Mouse (Mus musculus): ENCODE measurements at regions not wholly inside any gene's neighbourhood (a gene's known extent, or its start where the extent isn't known, plus 50 kb on each side); places are given as distances from the start of the nearest gene placed in this dataset.

DNA sequence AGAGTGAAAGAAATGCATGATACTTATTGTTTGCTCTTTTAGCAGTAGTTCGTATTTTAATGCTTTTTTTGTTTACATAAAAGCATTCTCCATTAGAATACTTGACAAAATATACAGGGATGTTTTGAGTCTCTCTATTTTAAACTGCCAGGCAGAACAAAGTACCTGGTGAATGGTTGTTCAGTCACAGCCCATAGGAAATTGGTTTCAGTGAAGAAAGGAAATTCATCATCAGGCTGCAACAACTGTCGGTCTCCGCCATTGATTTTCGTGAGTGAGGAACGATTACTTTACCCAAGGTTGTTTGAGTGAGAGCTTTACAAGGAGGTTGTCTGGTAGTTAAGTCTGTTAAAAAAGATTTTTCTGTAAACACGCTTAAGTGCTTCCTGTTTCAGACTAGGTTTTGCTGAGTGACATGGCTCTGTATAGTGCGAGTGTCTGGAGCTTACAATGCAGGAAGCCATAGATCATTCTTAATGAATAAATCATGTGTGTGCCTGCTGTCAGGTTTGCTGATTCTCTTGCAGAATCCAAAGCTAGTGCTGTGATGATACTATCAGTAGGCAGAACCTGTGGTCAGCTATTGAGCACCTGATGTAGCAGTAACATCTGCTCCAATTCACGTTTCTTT, 221.8 kb downstream of the Trim52 start:
- no peaks in the 10 kb centered on the region for H3K9me3 ChIP-seq (ENCODE audit: control insufficient read depth, low read length)
- H3K36me3 ChIP-seq (ENCODE audit: control insufficient read depth, insufficient read depth, low read length) = no peaks in the 10 kb centered on the region
- H3K4me1 ChIP-seq (replicated peaks; ENCODE audit: control insufficient read depth, insufficient read depth, low read length) = no peaks in the 10 kb centered on the region
- WGBS = 28% methylated on average over 8 of the region's 8 CpGs
- H3K27ac ChIP-seq (ENCODE audit: low read length) = no peak overlapping the region
- no peaks in the 10 kb centered on the region for H3K27me3 ChIP-seq (ENCODE audit: control insufficient read depth, insufficient read depth, low read depth, low read length)
- H3K9ac ChIP-seq (ENCODE audit: low read length) = no peak overlapping the region
- no peak overlapping the region for H3K4me2 ChIP-seq (ENCODE audit: low read depth, low read length)
- no peak overlapping the region for H3K4me3 ChIP-seq (ENCODE audit: low read length)
- no peak for ATAC-seq (ENCODE audit: low read depth)

DNA sequence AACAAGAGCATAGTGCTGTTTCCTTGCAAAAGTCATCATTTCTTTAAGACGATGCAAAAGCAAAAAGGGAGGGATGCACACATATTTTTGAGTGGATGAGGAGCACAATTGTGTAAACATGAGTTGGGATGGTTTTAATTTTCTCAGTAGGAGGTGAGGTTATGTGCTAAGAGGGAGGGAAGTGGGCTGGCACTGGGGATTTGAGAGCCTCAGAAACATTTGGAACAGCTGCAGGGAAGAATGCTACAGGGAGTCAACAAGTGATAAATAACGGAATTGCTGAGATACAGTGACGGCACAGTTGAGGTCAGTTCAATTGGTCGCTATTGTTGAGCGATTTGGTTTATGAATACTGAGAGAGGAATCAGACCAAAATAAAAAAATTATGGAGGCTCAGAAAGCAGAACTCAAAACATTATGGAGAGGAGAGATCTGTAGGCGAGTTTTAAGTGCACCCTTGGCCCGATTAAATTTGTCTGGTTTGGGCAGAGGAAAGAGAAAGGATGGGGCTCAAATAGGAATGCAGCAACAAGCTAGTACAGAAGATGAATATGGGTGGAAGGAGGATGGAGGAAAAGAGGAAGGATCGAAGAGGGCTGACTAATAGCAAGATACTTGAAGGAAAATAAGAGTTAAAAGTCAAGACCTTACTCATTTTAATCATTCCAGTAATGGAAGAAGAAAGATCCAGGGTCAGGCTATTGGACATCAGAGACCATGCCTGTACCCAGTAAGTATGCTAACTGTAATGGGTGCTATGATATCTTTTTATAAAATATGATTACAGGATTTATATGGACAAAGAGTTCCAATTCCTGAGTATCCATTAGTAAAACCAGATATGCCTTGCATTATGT, 259.0 kb downstream of the Trim52 start:
- Histone ChIP-seq H3K36me3 (ENCODE audit: control insufficient read depth, insufficient read depth, low read length) (no peaks in the 10 kb centered on the region), H3K4me1 (replicated peaks; ENCODE audit: control insufficient read depth, insufficient read depth, low read length) (0 out of 2 replicates have a peak, but pooled peaks cover 2% of the 10 kb centered on the region), H3K27ac (ENCODE audit: low read length) (no peak overlapping the region), H3K4me3 (ENCODE audit: low read length) (no peak overlapping the region), H3K9me3 (ENCODE audit: control insufficient read depth, low read length) (no peaks in the 10 kb centered on the region), H3K27me3 (ENCODE audit: control insufficient read depth, insufficient read depth, low read depth, low read length) (no peaks in the 10 kb centered on the region), H3K4me2 (ENCODE audit: low read depth, low read length) (no peak overlapping the region; the same call in 1 of the 2 replicates), H3K9ac (ENCODE audit: low read length) (no peak overlapping the region)
- 53% methylated on average over 8 of the region's 8 CpGs for WGBS
- no peak for ATAC-seq (ENCODE audit: low read depth)

DNA sequence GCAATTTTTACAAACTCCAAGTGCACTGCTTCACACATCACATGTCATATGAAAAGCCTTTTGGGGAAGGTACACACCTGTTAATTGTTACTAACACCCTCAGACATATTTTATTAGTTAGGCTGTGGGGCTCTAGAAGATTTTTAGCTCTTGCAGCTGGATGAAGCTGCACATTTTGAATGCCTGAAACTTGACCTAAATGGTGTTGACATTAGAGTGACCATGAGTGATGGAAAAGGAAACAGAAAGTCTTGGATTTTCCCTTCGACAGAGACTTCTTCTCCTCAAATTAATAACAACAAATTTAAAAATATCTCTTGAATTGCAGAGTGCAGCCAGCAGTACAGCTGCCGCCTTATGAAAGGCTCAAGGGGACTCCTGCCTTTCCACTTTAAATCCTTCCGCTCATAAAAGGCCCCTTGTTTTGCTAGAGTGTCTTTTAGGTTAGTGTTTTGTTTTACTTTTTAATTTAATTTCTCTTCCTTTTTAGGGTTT, 259.7 kb downstream of the Trim52 start:
- 29% methylated on average over 3 of the region's 3 CpGs for WGBS
- H3K4me3 ChIP-seq (ENCODE audit: low read length) = no peak overlapping the region
- H3K9me3 ChIP-seq (ENCODE audit: control insufficient read depth, low read length) = no peaks in the 10 kb centered on the region
- ATAC-seq (ENCODE audit: low read depth) = no peak
- 0 out of 2 replicates have a peak, but pooled peaks cover 2% of the 10 kb centered on the region for H3K4me1 ChIP-seq (replicated peaks; ENCODE audit: control insufficient read depth, insufficient read depth, low read length)
- H3K9ac ChIP-seq (ENCODE audit: low read length) = no peak overlapping the region
- H3K36me3 ChIP-seq (ENCODE audit: control insufficient read depth, insufficient read depth, low read length) = no peaks in the 10 kb centered on the region
- H3K4me2 ChIP-seq (ENCODE audit: low read depth, low read length) = no peak overlapping the region; the same call in 1 of the 2 replicates
- no peaks in the 10 kb centered on the region for H3K27me3 ChIP-seq (ENCODE audit: control insufficient read depth, insufficient read depth, low read depth, low read length)
- H3K27ac ChIP-seq (ENCODE audit: low read length) = no peak overlapping the region

DNA sequence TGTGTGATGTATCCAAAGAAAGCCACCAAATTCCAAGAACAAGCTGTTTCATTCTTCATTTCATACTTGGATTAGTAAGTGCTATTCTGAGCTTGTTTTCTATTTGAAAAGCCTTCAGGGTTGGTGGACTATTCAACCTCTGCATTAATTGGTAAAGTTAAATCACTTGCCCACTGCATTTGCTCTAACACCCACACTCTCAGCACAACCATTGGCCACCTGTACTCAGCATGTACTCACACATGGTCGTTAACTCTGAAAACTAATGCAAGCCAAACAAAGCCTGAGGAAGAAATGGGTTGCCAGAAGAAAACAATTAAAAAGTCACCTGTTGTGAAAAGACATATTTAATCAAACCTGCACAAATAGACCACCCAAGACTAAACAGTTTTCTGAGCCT, 267.5 kb downstream of the Trim52 start:
- Histone ChIP-seq H3K27ac (ENCODE audit: low read length) (no peak overlapping the region), H3K9me3 (ENCODE audit: control insufficient read depth, low read length) (no peaks in the 10 kb centered on the region), H3K4me2 (ENCODE audit: low read depth, low read length) (no peak overlapping the region), H3K36me3 (ENCODE audit: control insufficient read depth, insufficient read depth, low read length) (no peaks in the 10 kb centered on the region), H3K4me1 (replicated peaks; ENCODE audit: control insufficient read depth, insufficient read depth, low read length) (no peaks in the 10 kb centered on the region), H3K27me3 (ENCODE audit: control insufficient read depth, insufficient read depth, low read depth, low read length) (no peaks in the 10 kb centered on the region), H3K4me3 (ENCODE audit: low read length) (no peak overlapping the region), H3K9ac (ENCODE audit: low read length) (no peak overlapping the region)
- 64% methylated on average over 1 of the region's 1 CpGs for WGBS
- no peak for ATAC-seq (ENCODE audit: low read depth)

DNA sequence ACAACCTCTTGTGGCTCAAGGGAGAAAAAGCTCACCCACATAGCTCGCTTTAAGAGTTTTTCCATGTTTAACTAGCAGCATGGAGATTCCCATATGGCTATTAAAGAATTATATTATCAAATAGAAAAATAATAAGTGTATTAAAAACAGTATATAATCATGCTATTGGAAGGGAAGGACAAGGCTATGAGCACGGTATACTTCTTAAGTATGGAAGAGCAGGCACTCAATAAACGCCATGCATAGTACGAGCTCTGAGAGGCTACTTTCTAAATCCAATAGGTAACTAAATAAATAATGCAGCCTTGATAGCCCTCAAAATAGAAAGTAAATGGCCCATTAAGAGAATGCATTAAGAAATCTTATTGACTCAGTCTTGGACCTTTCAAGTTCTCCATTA, 273.6 kb downstream of the Trim52 start:
- H3K27ac ChIP-seq (ENCODE audit: low read length) = no peak overlapping the region
- no peak overlapping the region for H3K4me2 ChIP-seq (ENCODE audit: low read depth, low read length)
- no peaks in the 10 kb centered on the region for H3K36me3 ChIP-seq (ENCODE audit: control insufficient read depth, insufficient read depth, low read length)
- no peaks in the 10 kb centered on the region for H3K9me3 ChIP-seq (ENCODE audit: control insufficient read depth, low read length)
- 74% methylated on average over 4 of the region's 4 CpGs for WGBS
- H3K27me3 ChIP-seq (ENCODE audit: control insufficient read depth, insufficient read depth, low read depth, low read length) = no peaks in the 10 kb centered on the region
- ATAC-seq (ENCODE audit: low read depth) = no peak
- H3K9ac ChIP-seq (ENCODE audit: low read length) = no peak overlapping the region
- H3K4me3 ChIP-seq (ENCODE audit: low read length) = no peak overlapping the region
- H3K4me1 ChIP-seq (replicated peaks; ENCODE audit: control insufficient read depth, insufficient read depth, low read length) = no peaks in the 10 kb centered on the region

DNA sequence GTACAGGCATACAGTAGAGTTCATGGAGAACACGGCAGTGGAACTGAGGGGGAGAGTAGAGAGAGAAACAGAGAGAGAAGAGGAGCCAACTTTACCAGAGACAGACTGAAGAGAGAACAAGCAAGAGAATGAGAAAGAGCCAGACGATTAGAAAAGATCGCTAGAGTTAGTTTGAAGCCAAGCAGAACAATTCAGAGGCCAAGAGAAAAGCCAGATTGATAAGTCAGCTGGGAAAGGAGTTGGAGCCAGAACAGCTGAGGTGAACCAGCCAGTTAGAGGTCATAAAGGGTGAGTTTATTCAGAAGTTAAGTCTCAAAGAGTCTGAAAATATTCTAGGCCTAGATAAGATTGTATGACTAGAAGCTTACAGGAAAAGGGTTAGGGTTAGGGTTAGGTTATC, 281.7 kb downstream of the Trim52 start:
- H3K27ac ChIP-seq (ENCODE audit: low read length) = no peak overlapping the region
- no peak overlapping the region for H3K4me2 ChIP-seq (ENCODE audit: low read depth, low read length)
- H3K9me3 ChIP-seq (ENCODE audit: control insufficient read depth, low read length) = no peaks in the 10 kb centered on the region
- 67% methylated on average over 3 of the region's 3 CpGs for WGBS
- H3K27me3 ChIP-seq (ENCODE audit: control insufficient read depth, insufficient read depth, low read depth, low read length) = no peaks in the 10 kb centered on the region
- ATAC-seq (ENCODE audit: low read depth) = no peak
- no peak overlapping the region for H3K4me3 ChIP-seq (ENCODE audit: low read length)
- no peaks in the 10 kb centered on the region for H3K4me1 ChIP-seq (replicated peaks; ENCODE audit: control insufficient read depth, insufficient read depth, low read length)
- H3K9ac ChIP-seq (ENCODE audit: low read length) = no peak overlapping the region
- no peaks in the 10 kb centered on the region for H3K36me3 ChIP-seq (ENCODE audit: control insufficient read depth, insufficient read depth, low read length)

DNA sequence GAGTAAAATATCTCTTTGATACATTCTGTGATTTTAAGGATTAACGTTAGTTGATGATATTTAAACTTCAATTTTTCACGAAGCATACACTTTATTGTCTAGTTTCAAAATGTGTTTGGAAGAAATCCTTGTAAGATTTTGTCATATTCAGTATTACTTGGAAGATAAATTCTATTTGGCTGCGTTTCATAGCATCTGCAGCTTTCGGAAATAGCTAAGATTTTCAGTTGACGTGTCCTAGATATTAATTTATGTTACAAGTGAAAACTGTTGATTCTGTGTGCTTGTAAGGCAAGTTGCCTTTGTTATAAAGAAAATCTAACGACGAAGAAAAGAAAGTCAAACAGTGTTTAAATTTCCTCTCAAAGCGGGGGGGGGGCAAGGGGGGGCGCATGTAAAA, 284.5 kb downstream of the Trim52 start:
- Histone ChIP-seq H3K4me1 (replicated peaks; ENCODE audit: control insufficient read depth, insufficient read depth, low read length) (no peaks in the 10 kb centered on the region), H3K27ac (ENCODE audit: low read length) (no peak overlapping the region), H3K9ac (ENCODE audit: low read length) (no peak overlapping the region), H3K4me2 (ENCODE audit: low read depth, low read length) (no peak overlapping the region), H3K36me3 (ENCODE audit: control insufficient read depth, insufficient read depth, low read length) (no peaks in the 10 kb centered on the region), H3K9me3 (ENCODE audit: control insufficient read depth, low read length) (no peaks in the 10 kb centered on the region), H3K27me3 (ENCODE audit: control insufficient read depth, insufficient read depth, low read depth, low read length) (no peaks in the 10 kb centered on the region), H3K4me3 (ENCODE audit: low read length) (no peak overlapping the region)
- ATAC-seq (ENCODE audit: low read depth) = no peak
- 43% methylated on average over 9 of the region's 9 CpGs for WGBS

DNA sequence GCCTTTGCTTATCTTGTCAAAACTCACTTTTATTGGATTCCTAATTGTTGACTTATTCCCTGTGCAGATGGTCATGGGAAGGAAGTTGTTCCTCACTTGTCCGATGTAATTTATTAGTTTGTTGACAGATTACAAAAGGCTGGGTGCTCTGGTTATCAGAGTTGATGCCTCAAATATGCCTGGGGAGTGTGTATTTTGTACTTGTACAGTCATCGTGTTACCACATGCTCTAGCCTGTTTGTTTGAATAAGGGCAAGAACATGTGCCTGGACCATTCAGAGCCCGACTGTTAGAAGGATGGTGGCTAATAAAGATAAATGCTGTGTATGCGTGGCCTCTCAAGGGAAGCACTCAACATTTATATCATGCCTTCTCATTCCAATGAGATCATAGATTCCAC, 288.0 kb downstream of the Trim52 start:
- H3K27me3 ChIP-seq (ENCODE audit: control insufficient read depth, insufficient read depth, low read depth, low read length) = no peaks in the 10 kb centered on the region
- WGBS = 23% methylated on average over 4 of the region's 4 CpGs

DNA sequence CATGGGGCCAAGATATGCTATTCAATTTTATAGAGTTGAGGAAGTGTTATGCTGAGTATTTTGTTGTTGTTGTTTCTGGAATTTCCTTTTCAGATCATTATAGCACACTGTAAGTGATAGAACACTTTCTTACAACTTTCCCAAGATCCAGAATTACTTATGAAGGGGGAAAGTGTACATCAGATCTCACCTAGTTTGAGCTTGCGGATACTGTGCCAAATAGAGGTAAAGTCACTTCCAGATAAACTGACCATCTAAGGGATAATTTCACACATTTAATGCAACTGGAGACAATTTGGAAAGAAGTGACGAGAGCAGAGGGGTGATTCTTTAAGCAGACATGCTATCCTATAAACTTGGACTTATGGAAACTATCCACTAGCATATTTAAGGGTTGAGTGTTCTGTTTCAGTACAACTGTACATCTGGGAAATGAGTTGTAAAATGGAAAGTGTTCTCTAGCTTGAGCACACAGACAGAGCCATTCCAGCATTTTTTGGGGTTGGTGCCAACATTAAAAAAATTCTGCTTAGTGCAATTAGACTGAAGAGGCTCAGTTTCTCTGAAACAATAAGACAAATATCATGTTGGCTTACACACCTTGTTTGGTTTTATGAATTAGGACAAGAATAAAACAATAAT, 307.0 kb downstream of the Trim52 start:
- H3K4me3 ChIP-seq (ENCODE audit: low read length) = no peak overlapping the region
- H3K9me3 ChIP-seq (ENCODE audit: control insufficient read depth, low read length) = no peaks in the 10 kb centered on the region
- WGBS = 75% methylated on average over 2 of the region's 2 CpGs
- no peak overlapping the region for H3K27ac ChIP-seq (ENCODE audit: low read length)
- H3K36me3 ChIP-seq (ENCODE audit: control insufficient read depth, insufficient read depth, low read length) = no peaks in the 10 kb centered on the region
- H3K27me3 ChIP-seq (ENCODE audit: control insufficient read depth, insufficient read depth, low read depth, low read length) = no peaks in the 10 kb centered on the region
- H3K4me2 ChIP-seq (ENCODE audit: low read depth, low read length) = no peak overlapping the region
- no peaks in the 10 kb centered on the region for H3K4me1 ChIP-seq (replicated peaks; ENCODE audit: control insufficient read depth, insufficient read depth, low read length)
- ATAC-seq (ENCODE audit: low read depth) = no peak
- H3K9ac ChIP-seq (ENCODE audit: low read length) = no peak overlapping the region

More for the DNA sequence above, 288.0 kb downstream of the Trim52 start:
- Histone ChIP-seq H3K4me3 (ENCODE audit: low read length) (no peak overlapping the region), H3K4me2 (ENCODE audit: low read depth, low read length) (no peak overlapping the region), H3K9ac (ENCODE audit: low read length) (no peak overlapping the region), H3K9me3 (ENCODE audit: control insufficient read depth, low read length) (no peaks in the 10 kb centered on the region), H3K4me1 (replicated peaks; ENCODE audit: control insufficient read depth, insufficient read depth, low read length) (no peaks in the 10 kb centered on the region), H3K36me3 (ENCODE audit: control insufficient read depth, insufficient read depth, low read length) (no peaks in the 10 kb centered on the region), H3K27ac (ENCODE audit: low read length) (no peak overlapping the region)
- ATAC-seq (ENCODE audit: low read depth) = 0 out of 2 replicates have a peak, but pooled peaks have one; percentile 12
